Mouse (Mus musculus) thymus, adult 2 months (tissue): Measurements from ENCODE around the gene Ankrd65.

ENCODE experiments used
- CTCF ChIP-seq: fragments of 200-500 bp; IDR thresholded peaks from 2 replicates; pipeline ENCODE4 v1.5.1; 2012; ENCODE audit warnings: mild to moderate bottlenecking, control low read depth, low read length, moderate library complexity, borderline replicate concordance; ENCODE audit not compliant: control insufficient read depth, poor library complexity, insufficient read depth; ENCODE audit errors: extremely low read depth
- POLR2A ChIP-seq: fragments of 200-500 bp; IDR thresholded peaks from 2 replicates; pipeline ENCODE4 v1.6.1; 2012; ENCODE audit warnings: mild to moderate bottlenecking, low read length, control low read depth, moderate library complexity; ENCODE audit not compliant: control insufficient read depth, poor library complexity, insufficient read depth; ENCODE audit errors: extremely low read depth

DNA sequence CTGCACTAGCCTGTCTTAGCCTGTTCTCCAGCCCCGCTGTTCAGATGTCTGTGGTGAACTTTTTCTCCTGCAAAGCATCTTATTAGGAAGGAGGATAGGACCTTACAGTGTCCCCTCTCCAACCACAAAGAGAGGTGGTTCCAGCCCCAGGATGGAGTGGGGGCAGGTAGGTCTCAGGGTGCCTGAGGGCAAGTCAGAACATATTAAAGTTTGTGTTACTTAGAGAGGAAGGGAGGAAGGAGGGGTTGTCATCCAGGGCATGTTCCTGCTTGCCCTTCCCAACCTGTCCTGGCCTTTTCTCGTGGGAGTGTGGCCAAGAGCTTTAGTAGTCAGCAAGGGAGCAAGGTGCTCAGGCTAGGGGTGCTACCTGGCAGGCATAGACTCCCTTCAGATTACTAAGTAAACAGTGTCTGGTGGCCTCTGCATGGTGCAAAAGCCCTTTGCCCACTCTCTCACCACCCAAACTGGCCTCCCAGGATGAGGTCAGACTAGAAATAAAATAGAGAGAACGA lies 467 bp downstream of the Ankrd65 start:
- no peak for TF ChIP-seq CTCF
- TF ChIP-seq POLR2A, result no peak
